Mouse (Mus musculus): ENCODE results near the gene Myom1. TPM values are rescaled to one million over a fixed set of nuclear protein-coding genes. Genes with fewer than 3 reads are reported as not detected.

Myom1 gene
- polyA plus RNA-seq, 1 experiment from 2014 or later = 156 TPM

DNA sequence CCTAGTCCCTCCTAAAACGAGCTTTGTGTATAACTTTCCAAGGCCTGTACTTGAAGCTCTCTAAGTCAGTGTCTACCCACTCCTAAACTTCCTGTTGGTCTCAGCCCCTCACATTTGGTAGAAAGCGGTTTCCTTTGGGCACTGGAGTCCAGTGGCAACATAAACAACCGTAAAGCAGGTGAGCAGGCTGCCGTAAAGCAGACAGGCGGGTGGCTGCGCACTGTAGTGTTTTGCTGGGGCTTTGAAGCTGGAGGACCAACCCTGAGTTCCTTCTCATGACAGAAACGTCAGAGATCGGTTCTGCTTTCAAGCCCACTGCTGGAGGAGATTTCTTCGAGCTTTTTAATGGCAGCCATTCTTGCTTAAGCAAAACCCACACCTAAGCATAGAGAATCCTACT lies 9.8 kb upstream of the Myom1 start:
- Histone ChIP-seq H3K4me1 (peaks cover 89% of the 10 kb centered on the region), H3K27ac (replicated peaks) (peak overlapping the region; percentile 94), H3K36me3 (peaks cover 75% of the 10 kb centered on the region), H3K4me2 (no peak overlapping the region), H3K9ac (peak overlapping the region; percentile 53), H3K27me3 (replicated peaks) (no peaks in the 10 kb centered on the region), H3K4me3 (no peak overlapping the region), H3K9me3 (no peaks in the 10 kb centered on the region)
- ATAC-seq (ENCODE audit: extremely low read depth, insufficient number of reproducible peaks, low FRiP score, low TSS enrichment) = no peak
- 74% methylated on average over 9 of the region's 9 CpGs for WGBS

DNA sequence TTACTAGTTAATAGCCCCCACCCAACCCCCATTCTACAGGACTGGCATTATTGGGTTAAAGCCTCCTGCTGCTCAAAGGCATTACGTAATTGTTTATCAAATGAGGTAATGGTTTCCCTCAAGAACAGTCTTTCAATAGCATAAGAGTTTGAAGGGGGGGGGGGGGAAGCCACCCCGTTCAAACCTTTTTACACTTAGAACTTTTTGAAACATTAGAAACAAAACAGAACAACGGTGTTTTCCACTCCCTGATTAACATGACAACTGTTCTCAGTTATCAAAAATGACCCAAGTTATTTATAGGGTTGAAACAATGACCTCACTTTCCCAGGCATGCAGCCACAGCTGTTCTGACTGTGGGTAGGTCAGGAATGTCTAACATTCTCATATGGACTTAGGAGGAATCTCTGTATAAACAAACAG lies 9.0 kb upstream of the Myom1 start:
- peak overlapping the region; percentile 54 for H3K4me2 ChIP-seq
- 0 out of 2 replicates have a peak overlapping the region, but pooled peaks have one; percentile 6 for H3K9ac ChIP-seq
- no peak overlapping the region for H3K4me3 ChIP-seq
- WGBS = 12% methylated on average over 3 of the region's 3 CpGs
- no peaks in the 10 kb centered on the region for H3K9me3 ChIP-seq
- ATAC-seq (ENCODE audit: extremely low read depth, insufficient number of reproducible peaks, low FRiP score, low TSS enrichment) = no peak
- H3K36me3 ChIP-seq = peaks cover 69% of the 10 kb centered on the region
- H3K4me1 ChIP-seq = peaks cover 89% of the 10 kb centered on the region
- no peaks in the 10 kb centered on the region for H3K27me3 ChIP-seq (replicated peaks)
- peak overlapping the region; percentile 94 for H3K27ac ChIP-seq (replicated peaks)

DNA sequence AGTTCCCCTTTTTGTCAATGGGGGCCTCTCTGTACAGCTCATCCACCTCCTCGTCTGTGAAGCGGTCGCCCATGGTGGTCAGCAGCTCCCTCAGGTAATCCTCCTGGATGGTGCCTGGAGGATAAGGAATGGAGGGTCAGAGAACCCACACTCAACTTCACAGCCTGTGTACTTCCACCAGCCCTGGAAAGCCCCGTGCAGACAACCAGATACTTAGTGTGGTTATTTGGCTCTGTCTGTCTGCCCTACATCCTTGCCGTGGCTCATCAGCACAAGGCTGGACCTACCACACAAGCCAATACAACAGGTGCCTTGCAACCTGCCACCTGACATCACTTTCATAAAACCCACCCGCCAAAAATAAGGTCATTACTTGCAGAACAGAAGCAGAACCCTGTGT lies 7.8 kb upstream of the Myom1 start:
- peak overlapping the region; percentile 94 for H3K27ac ChIP-seq (replicated peaks)
- WGBS = 69% methylated on average over 6 of the region's 6 CpGs
- no peaks in the 10 kb centered on the region for H3K27me3 ChIP-seq (replicated peaks)
- no peaks in the 10 kb centered on the region for H3K9me3 ChIP-seq
- peaks cover 87% of the 10 kb centered on the region for H3K4me1 ChIP-seq
- peaks cover 64% of the 10 kb centered on the region for H3K36me3 ChIP-seq
- ATAC-seq (ENCODE audit: extremely low read depth, insufficient number of reproducible peaks, low FRiP score, low TSS enrichment) = no peak
- no peak overlapping the region for H3K4me3 ChIP-seq
- H3K4me2 ChIP-seq = no peak overlapping the region
- H3K9ac ChIP-seq = peak overlapping the region; percentile 0

DNA sequence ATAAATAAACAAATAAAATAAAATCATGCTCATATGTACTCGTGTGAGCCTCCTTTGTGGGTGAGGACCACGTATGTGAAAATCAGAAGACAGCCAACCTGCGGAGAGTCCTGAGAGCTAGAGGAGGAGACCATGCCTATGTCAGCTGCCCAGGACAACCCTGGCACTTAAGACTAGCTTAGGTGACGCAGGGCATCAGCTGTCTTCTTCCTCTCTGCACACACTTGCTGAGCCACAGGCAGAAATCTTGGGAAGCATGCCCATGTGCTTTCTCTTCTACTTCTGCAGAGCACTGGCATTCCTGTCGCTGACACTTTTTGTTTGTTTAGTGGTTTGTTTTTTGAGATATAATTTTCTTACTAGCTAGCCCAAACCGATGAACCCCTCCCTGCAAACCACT lies 6.9 kb upstream of the Myom1 start:
- ATAC-seq (ENCODE audit: extremely low read depth, insufficient number of reproducible peaks, low FRiP score, low TSS enrichment) = no peak
- no peak overlapping the region for H3K4me3 ChIP-seq
- H3K27ac ChIP-seq (replicated peaks) = peak overlapping the region; percentile 76; the same call in 1 of the 2 replicates
- H3K4me1 ChIP-seq = peaks cover 93% of the 10 kb centered on the region
- H3K4me2 ChIP-seq = no peak overlapping the region
- H3K36me3 ChIP-seq = peaks cover 68% of the 10 kb centered on the region
- 84% methylated on average over 6 of the region's 6 CpGs for WGBS
- peak overlapping the region; percentile 52 for H3K9ac ChIP-seq
- H3K27me3 ChIP-seq (replicated peaks) = no peaks in the 10 kb centered on the region
- H3K9me3 ChIP-seq = no peaks in the 10 kb centered on the region

DNA sequence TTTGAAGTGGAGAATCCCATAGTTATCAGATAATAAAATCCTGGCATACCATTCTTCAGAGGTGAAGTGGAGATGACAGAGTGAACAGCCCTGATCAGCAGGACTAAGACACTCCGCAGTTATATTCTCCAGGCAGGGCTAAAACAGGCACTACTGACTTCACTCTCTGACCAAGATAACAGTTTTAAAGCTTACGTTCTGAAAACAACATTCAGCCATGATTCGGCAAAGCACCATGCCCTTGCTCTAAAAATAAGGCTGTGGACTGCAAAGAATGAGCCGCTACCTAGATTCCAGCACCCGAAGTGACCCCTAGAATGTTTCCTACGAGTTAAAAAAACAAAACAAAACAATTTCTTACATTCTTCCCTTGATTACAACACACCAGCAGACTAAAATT lies 4.6 kb upstream of the Myom1 start:
- peak overlapping the region; percentile 73 for H3K9ac ChIP-seq
- peak overlapping the region; percentile 38 for H3K4me3 ChIP-seq
- peak overlapping the region; percentile 96 for H3K27ac ChIP-seq (replicated peaks)
- no peaks in the 10 kb centered on the region for H3K27me3 ChIP-seq (replicated peaks)
- 17% methylated on average over 6 of the region's 6 CpGs for WGBS
- no peaks in the 10 kb centered on the region for H3K9me3 ChIP-seq
- peak overlapping the region; percentile 79 for H3K4me2 ChIP-seq
- ATAC-seq (ENCODE audit: extremely low read depth, insufficient number of reproducible peaks, low FRiP score, low TSS enrichment) = no peak
- H3K4me1 ChIP-seq = peaks cover 74% of the 10 kb centered on the region
- H3K36me3 ChIP-seq = peaks cover 49% of the 10 kb centered on the region

DNA sequence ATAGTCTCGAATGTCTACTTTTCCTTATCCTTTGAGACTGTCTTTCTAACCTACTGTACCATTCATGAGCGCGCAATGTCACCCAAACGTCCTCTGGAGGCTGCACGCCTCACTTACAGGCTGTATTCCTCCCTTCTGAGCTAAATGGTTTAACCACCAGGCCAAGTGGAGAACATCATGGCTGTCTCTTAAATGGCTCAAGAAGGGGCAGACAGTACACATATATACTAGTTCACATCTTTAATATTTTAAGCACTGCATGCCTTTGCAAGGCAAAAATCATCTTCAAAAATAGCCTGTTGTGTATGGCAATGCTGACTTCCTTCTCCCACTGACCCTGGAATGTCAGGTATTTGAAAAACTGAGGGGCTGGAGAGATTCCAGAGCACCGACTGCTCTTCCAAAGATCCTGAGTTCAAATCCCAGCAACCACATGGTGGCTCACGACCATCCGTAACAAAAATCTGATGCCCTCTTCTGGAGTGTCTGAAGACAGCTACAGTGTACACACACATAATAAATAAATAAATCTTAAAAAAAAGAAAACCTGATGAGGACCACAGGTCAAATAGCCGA lies 3.9 kb upstream of the Myom1 start:
- 41% methylated on average over 9 of the region's 9 CpGs for WGBS
- H3K27ac ChIP-seq (replicated peaks) = peak overlapping the region; percentile 96
- no peaks in the 10 kb centered on the region for H3K9me3 ChIP-seq
- H3K4me2 ChIP-seq = peak overlapping the region; percentile 79
- H3K27me3 ChIP-seq (replicated peaks) = no peaks in the 10 kb centered on the region
- H3K9ac ChIP-seq = peak overlapping the region; percentile 73
- peak overlapping the region; percentile 38 for H3K4me3 ChIP-seq
- H3K4me1 ChIP-seq = peaks cover 74% of the 10 kb centered on the region
- no peak for ATAC-seq (ENCODE audit: extremely low read depth, insufficient number of reproducible peaks, low FRiP score, low TSS enrichment)
- peaks cover 43% of the 10 kb centered on the region for H3K36me3 ChIP-seq

DNA sequence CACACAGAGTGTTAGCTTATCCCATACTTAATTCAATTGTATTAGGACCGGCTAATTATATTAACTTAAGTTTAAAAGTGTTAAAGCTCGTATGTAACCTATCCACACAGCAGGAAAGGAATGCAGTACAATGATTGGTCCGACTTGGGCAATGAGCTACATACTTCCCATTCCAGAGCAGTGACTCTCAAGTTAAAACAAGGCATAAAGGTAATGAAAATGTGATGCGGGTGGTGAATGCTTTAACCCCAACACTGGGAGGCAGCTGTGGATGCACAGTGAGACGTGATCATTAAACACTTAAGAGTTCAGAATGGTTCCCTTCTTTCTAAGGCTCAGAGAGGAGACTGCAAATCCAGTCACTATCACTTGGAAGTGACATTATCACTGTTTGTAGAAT lies 3.2 kb upstream of the Myom1 start:
- peak overlapping the region; percentile 95 for H3K4me3 ChIP-seq

DNA sequence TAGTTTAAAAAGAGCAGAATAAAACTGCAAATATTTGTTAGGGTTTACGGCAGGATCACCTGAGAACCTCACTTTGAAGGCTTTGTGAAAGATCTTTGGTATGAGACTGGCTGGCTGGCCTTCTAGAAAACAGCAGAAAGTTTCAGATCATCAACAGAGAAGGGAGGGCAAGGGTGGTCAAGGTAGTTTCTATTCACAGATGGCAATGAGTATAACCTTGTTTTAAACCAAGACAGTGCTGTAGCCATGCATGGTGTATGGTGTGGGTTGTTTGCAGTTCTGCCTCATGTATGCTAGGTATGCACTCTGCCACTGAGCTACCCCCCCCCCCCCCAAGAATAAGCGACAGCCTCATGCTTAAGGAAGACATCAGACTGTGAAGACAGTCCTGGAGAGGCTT lies 2.2 kb upstream of the Myom1 start:
- H3K4me2 ChIP-seq = peak overlapping the region; percentile 79
- no peak for ATAC-seq (ENCODE audit: extremely low read depth, insufficient number of reproducible peaks, low FRiP score, low TSS enrichment)
- WGBS = 37% methylated on average over 2 of the region's 2 CpGs
- H3K9me3 ChIP-seq = no peaks in the 10 kb centered on the region; the same call in 1 of the 2 replicates
- no peaks in the 10 kb centered on the region for H3K27me3 ChIP-seq (replicated peaks)
- H3K9ac ChIP-seq = peak overlapping the region; percentile 100
- peaks cover 67% of the 10 kb centered on the region for H3K4me1 ChIP-seq
- H3K36me3 ChIP-seq = peaks cover 27% of the 10 kb centered on the region
- H3K27ac ChIP-seq (replicated peaks) = peak overlapping the region; percentile 96
- peak overlapping the region; percentile 95 for H3K4me3 ChIP-seq

More for the DNA sequence above, 3.2 kb upstream of the Myom1 start:
- H3K9me3 ChIP-seq = no peaks in the 10 kb centered on the region
- H3K36me3 ChIP-seq = peaks cover 36% of the 10 kb centered on the region
- ATAC-seq (ENCODE audit: extremely low read depth, insufficient number of reproducible peaks, low FRiP score, low TSS enrichment) = no peak
- no peaks in the 10 kb centered on the region for H3K27me3 ChIP-seq (replicated peaks)
- 26% methylated on average over 5 of the region's 5 CpGs for WGBS
- H3K27ac ChIP-seq (replicated peaks) = peak overlapping the region; percentile 96
- H3K4me2 ChIP-seq = peak overlapping the region; percentile 79
- peak overlapping the region; percentile 100 for H3K9ac ChIP-seq
- peaks cover 74% of the 10 kb centered on the region for H3K4me1 ChIP-seq

DNA sequence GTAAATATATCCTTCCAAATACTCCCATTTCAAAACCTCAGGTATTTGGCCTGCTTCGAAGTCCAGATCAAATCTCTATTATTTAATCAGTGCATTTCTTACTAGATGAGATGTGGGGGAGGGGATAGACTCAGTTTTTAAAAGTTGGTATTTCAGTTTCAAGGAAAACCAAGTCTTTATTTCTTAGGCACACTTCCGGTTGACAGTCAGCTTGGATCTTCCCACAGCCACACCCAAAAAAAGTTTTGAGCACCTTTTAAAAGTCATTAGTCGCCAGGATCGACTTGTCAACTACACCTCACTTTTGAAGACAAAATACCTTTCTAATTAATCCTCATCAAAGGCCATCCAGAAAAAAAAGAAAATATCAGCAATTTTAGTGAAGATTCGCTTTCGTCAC lies 1.4 kb upstream of the Myom1 start:
- peaks cover 58% of the 10 kb centered on the region for H3K4me1 ChIP-seq
- H3K9ac ChIP-seq = peak overlapping the region; percentile 100
- no peak for ATAC-seq (ENCODE audit: extremely low read depth, insufficient number of reproducible peaks, low FRiP score, low TSS enrichment)
- WGBS = 5% methylated on average over 6 of the region's 6 CpGs
- H3K4me2 ChIP-seq = peak overlapping the region; percentile 79
- H3K4me3 ChIP-seq = peak overlapping the region; percentile 95
- H3K36me3 ChIP-seq = peaks cover 19% of the 10 kb centered on the region
- H3K9me3 ChIP-seq = no peaks in the 10 kb centered on the region; the same call in 1 of the 2 replicates
- no peaks in the 10 kb centered on the region for H3K27me3 ChIP-seq (replicated peaks)
- peak overlapping the region; percentile 100 for H3K27ac ChIP-seq (replicated peaks)

DNA sequence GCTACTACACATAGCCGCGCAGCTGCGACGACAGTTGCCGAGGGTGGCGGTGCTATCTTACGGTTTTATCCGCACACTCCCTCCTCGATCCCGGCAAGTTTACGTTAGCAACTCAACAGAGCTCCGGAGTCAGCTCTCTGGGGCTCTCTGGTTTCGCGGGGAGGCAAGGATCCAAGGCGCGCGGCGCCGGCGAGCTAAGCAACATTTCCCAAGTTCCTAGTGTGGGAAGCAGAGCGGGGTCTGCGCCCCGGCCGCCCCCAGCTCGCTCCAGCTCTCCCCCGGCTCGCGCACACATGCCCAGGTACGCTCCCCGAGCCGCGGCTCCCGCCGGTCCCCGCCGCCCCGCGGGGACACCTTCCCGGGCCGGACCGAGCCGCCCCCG lies 743 bp upstream of the Myom1 start:
- ATAC-seq (ENCODE audit: extremely low read depth, insufficient number of reproducible peaks, low FRiP score, low TSS enrichment) = peak; percentile 1; the same call in 1 of the 2 replicates
- H3K9me3 ChIP-seq = no peaks in the 10 kb centered on the region; the same call in 1 of the 2 replicates
- under 1% methylated on average over 42 of the region's 43 CpGs for WGBS

DNA sequence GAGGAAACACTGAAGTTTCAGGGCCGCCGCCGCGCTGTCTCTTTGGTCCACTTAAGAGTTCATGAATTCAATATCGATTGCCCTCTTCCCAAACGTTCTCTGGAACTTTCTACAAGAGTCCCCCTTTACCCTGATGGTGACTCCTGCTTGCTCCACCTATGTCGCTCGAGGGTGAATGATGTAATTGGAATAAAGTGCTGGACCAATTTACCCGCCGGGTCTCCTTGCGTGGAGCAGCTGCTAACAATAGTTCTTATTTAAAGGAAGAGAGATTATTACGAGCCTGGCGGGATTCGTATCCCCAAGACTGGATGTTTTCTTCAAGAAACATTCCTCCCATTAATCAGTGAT lies 286 bp downstream of the Myom1 start, which contains the start of gene Myl12a:
Gene Myl12a (minus strand): TSS at position 135 of the 351 bp plus-strand sequence.
- Histone ChIP-seq H3K4me2 (peak within 1 kb of the TSS; percentile 79), H3K27ac (replicated peaks) (peak within 1 kb of the TSS; percentile 100), H3K4me1 (peaks cover 43% of the 10 kb centered on the region), H3K27me3 (replicated peaks) (no peaks in the 10 kb centered on the region), H3K9ac (peak within 1 kb of the TSS; percentile 100), H3K9me3 (no peaks in the 10 kb centered on the region; the same call in 1 of the 2 replicates), H3K4me3 (peak within 1 kb of the TSS; percentile 95), H3K36me3 (peaks cover 10% of the 10 kb centered on the region)
- WGBS = 4% methylated on average over 14 of the region's 14 CpGs
- no peak for ATAC-seq (ENCODE audit: extremely low read depth, insufficient number of reproducible peaks, low FRiP score, low TSS enrichment)

More for the DNA sequence above, 743 bp upstream of the Myom1 start:
- Histone ChIP-seq H3K27ac (replicated peaks) (peak overlapping the region; percentile 100), H3K4me1 (peaks cover 52% of the 10 kb centered on the region), H3K4me2 (peak overlapping the region; percentile 79), H3K9ac (peak overlapping the region; percentile 100), H3K4me3 (peak overlapping the region; percentile 95), H3K27me3 (replicated peaks) (no peaks in the 10 kb centered on the region), H3K36me3 (peaks cover 12% of the 10 kb centered on the region)

DNA sequence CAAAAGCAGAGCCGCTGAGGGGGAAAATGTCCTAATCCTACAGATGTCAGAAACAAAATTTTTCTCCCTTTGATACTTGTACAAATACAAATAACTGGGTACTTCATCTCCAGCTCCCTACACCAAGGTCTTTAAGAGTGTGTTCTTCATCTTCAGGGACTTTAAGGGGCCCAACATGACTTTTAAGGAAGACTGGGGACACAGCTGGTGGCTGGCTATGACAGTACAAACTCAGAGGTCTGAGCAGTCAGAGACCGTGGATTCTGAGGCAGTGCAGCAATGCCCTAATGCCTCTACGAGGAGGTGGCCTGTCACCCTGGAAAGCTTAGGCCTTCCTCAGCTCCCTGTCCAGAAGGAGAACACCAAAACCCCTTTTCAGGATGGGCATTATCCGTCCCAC lies 679 bp downstream of the Myom1 start:
- Histone ChIP-seq H3K9me3 (no peaks in the 10 kb centered on the region; the same call in 1 of the 2 replicates), H3K36me3 (peaks cover 10% of the 10 kb centered on the region), H3K4me2 (peak overlapping the region; percentile 79), H3K4me3 (peak overlapping the region; percentile 95), H3K9ac (peak overlapping the region; percentile 100), H3K27ac (replicated peaks) (peak overlapping the region; percentile 100), H3K27me3 (replicated peaks) (no peaks in the 10 kb centered on the region), H3K4me1 (peaks cover 40% of the 10 kb centered on the region)
- ATAC-seq (ENCODE audit: extremely low read depth, insufficient number of reproducible peaks, low FRiP score, low TSS enrichment) = no peak
- 34% methylated on average over 4 of the region's 4 CpGs for WGBS
